Mouse (Mus musculus) intestine, postnatal 0 days (tissue): ENCODE results near the gene Asic4. TPM values are rescaled to one million over a fixed set of nuclear protein-coding genes. Genes with fewer than 3 reads are reported as not detected.

Experiments
- ATAC-seq: fragments of 200-750 bp; cut with Nextera tagmentation; 2 replicates; pipeline ENCODE4 v1.8.0; 2017; ENCODE audit warnings: mild to moderate bottlenecking, moderate TSS enrichment, moderate library complexity
- H3K27ac ChIP-seq: fragments of 300-500 bp; sonication (generic); 2 replicates; pipeline ENCODE4 v1.5.1; 2014; ENCODE audit warnings: mild to moderate bottlenecking, low read depth, low read length, moderate library complexity
- H3K27me3 ChIP-seq: fragments of 300-500 bp; sonication (generic); replicated peaks from 2 replicates; pipeline ENCODE4 v1.6.1; 2014; ENCODE audit warnings: low read length, mixed read lengths; ENCODE audit not compliant: control insufficient read depth, insufficient read depth
- H3K36me3 ChIP-seq: fragments of 300-500 bp; sonication (generic); 2 replicates; pipeline ENCODE4 v1.6.1; 2014; ENCODE audit warnings: mild to moderate bottlenecking, moderate library complexity; ENCODE audit not compliant: control insufficient read depth, insufficient read depth
- H3K4me1 ChIP-seq: fragments of 300-500 bp; sonication (generic); replicated peaks from 2 replicates; pipeline ENCODE4 v1.6.1; 2014; ENCODE audit warnings: antibody characterized with exemption, low read length, mixed read lengths; ENCODE audit not compliant: control insufficient read depth, insufficient read depth
- H3K4me2 ChIP-seq: fragments of 300-500 bp; sonication (generic); replicated peaks from 2 replicates; pipeline ENCODE4 v1.6.1; 2014; ENCODE audit warnings: low read depth, mild to moderate bottlenecking, moderate library complexity
- H3K4me3 ChIP-seq: fragments of 300-500 bp; sonication (generic); 2 replicates; pipeline ENCODE4 v1.5.1; 2014; ENCODE audit warnings: low read depth, low read length
- H3K9ac ChIP-seq: fragments of 300-500 bp; sonication (generic); 2 replicates; pipeline ENCODE4 v1.6.1; 2014; ENCODE audit warnings: mild to moderate bottlenecking, low read depth, low read length
- H3K9me3 ChIP-seq: fragments of 300-500 bp; sonication (generic); 2 replicates; pipeline ENCODE4 v1.6.1; 2016; ENCODE audit warnings: mixed run types; ENCODE audit not compliant: control insufficient read depth
- CTCF ChIP-seq: sonication (generic); IDR thresholded peaks from 2 replicates; pipeline ENCODE4 v1.5.1; 2016; ENCODE audit warnings: low read depth, mild to moderate bottlenecking, control low read depth, antibody characterized with exemption, moderate library complexity
- WGBS: fragments of 180-500 bp; shearing (Covaris S2); extraction: QIAGEN DNeasy Blood & Tissue Kit; methylation state at CpG from one replicate; pipeline ENCODE4 v1.1.7; 2014; 5-methylcytosine and 5-hydroxymethylcytosine counted together
- polyA plus RNA-seq: library from polyadenylated mRNA; unstranded; fragments of >200 nt; fragmentation: Nextera tagmentation; extraction: Ambion mirVana; gene quantifications from 2 replicates; pipeline ENCODE4 v1.2.1, GENCODE M21; 2015

The Asic4 gene
- polyA plus RNA-seq, 1 experiment from 2014 or later: 1.2 TPM

- H3K9me3 ChIP-seq: no peaks in the 10 kb centered on the region
- no peak overlapping the region for H3K27ac ChIP-seq
- no peak overlapping the region for H3K9ac ChIP-seq
- H3K27me3 ChIP-seq: peaks cover 57% of the 10 kb centered on the region
- peaks cover 9% of the 10 kb centered on the region for H3K4me1 ChIP-seq
- no peak for ATAC-seq
- WGBS: 7% methylated on average over 20 of the region's 20 CpGs
- no peak for TF ChIP-seq CTCF
- H3K36me3 ChIP-seq: peaks cover 19% of the 10 kb centered on the region; the same call in 1 of the 2 replicates
- no peak overlapping the region for H3K4me2 ChIP-seq
- H3K4me3 ChIP-seq: no peak overlapping the region
Observed at GRCm38 (mm10) chr1:75446656-75447055, 3.6 kb upstream of the Asic4 start.

GRCm38 (mm10) chr1:75447265-75448051, 2.8 kb upstream of the Asic4 start:
- peaks cover 9% of the 10 kb centered on the region for H3K4me1 ChIP-seq
- H3K4me2 ChIP-seq: peak overlapping the region; percentile 51
- peaks cover 64% of the 10 kb centered on the region for H3K27me3 ChIP-seq
- H3K27ac ChIP-seq: no peak overlapping the region
- H3K9me3 ChIP-seq: no peaks in the 10 kb centered on the region
- no peak for ATAC-seq
- TF ChIP-seq CTCF: no peak
- no peak overlapping the region for H3K4me3 ChIP-seq
- H3K36me3 ChIP-seq: peaks cover 11% of the 10 kb centered on the region; the same call in 1 of the 2 replicates
- 8% methylated on average over 10 of the region's 10 CpGs for WGBS
- no peak overlapping the region for H3K9ac ChIP-seq

- H3K9me3 ChIP-seq: no peaks in the 10 kb centered on the region
- ATAC-seq: no peak
- 8% methylated on average over 7 of the region's 7 CpGs for WGBS
- H3K4me2 ChIP-seq: no peak overlapping the region
- H3K27me3 ChIP-seq: peaks cover 68% of the 10 kb centered on the region
- H3K36me3 ChIP-seq: peaks cover 5% of the 10 kb centered on the region; the same call in 1 of the 2 replicates
- H3K4me1 ChIP-seq: peaks cover 9% of the 10 kb centered on the region
- no peak overlapping the region for H3K9ac ChIP-seq
- no peak overlapping the region for H3K27ac ChIP-seq
- no peak overlapping the region for H3K4me3 ChIP-seq
- no peak for TF ChIP-seq CTCF
Observed at GRCm38 (mm10) chr1:75448052-75448431, 2.2 kb upstream of the Asic4 start.

- no peak for TF ChIP-seq CTCF
Observed at GRCm38 (mm10) chr1:75448937-75449336, 1.3 kb upstream of the Asic4 start.

GRCm38 (mm10) chr1:75449377-75450135, 680 bp upstream of the Asic4 start:
- WGBS: 16% methylated on average over 8 of the region's 8 CpGs
- peaks cover 72% of the 10 kb centered on the region for H3K27me3 ChIP-seq
- no peak for TF ChIP-seq CTCF
- ATAC-seq: no peak
- no peak overlapping the region for H3K4me2 ChIP-seq
- H3K4me3 ChIP-seq: 0 out of 2 replicates have a peak overlapping the region, but pooled peaks have one; percentile 3
- peaks cover 9% of the 10 kb centered on the region for H3K4me1 ChIP-seq
- H3K36me3 ChIP-seq: no peaks in the 10 kb centered on the region
- no peaks in the 10 kb centered on the region for H3K9me3 ChIP-seq
- no peak overlapping the region for H3K9ac ChIP-seq
- H3K27ac ChIP-seq: no peak overlapping the region

More at GRCm38 (mm10) chr1:75448937-75449336, 1.3 kb upstream of the Asic4 start:
- Histone ChIP-seq H3K27me3 (peaks cover 71% of the 10 kb centered on the region), H3K4me1 (peaks cover 9% of the 10 kb centered on the region), H3K36me3 (no peaks in the 10 kb centered on the region), H3K27ac (no peak overlapping the region), H3K4me3 (no peak overlapping the region), H3K9me3 (no peaks in the 10 kb centered on the region), H3K9ac (no peak overlapping the region), H3K4me2 (no peak overlapping the region)
- 4% methylated on average over 14 of the region's 14 CpGs for WGBS
- no peak for ATAC-seq

GRCm38 (mm10) chr1:75451900-75452299, 1.7 kb downstream of the Asic4 start:
- WGBS: 71% methylated on average over 5 of the region's 5 CpGs
- Histone ChIP-seq H3K9me3 (no peaks in the 10 kb centered on the region), H3K4me1 (peaks cover 8% of the 10 kb centered on the region), H3K27ac (no peak overlapping the region), H3K9ac (no peak overlapping the region), H3K4me2 (no peak overlapping the region), H3K27me3 (peaks cover 79% of the 10 kb centered on the region), H3K4me3 (no peak overlapping the region), H3K36me3 (no peaks in the 10 kb centered on the region)
- ATAC-seq: no peak
- no peak for TF ChIP-seq CTCF
